Mouse (Mus musculus) hindbrain, embryonic 11.5 days (tissue): ENCODE measurements around the gene Srsf1. TPM values are rescaled to one million over a fixed set of nuclear protein-coding genes. Genes with fewer than 3 reads are reported as not detected.

Source experiments
- ATAC-seq: fragments of 200-750 bp; cut with Nextera tagmentation; 2 replicates; pipeline ENCODE4 v1.8.0; 2017; ENCODE audit warnings: mild to moderate bottlenecking, moderate TSS enrichment, moderate library complexity; ENCODE audit not compliant: low FRiP score
- DNase-seq: peaks from one replicate; pipeline ENCODE4 v3.0.0-alpha.2; 2015; ENCODE audit warnings: low spot score
- H3K27ac ChIP-seq: fragments of 300-500 bp; sonication (generic); 2 replicates; pipeline ENCODE4 v1.5.1; 2014; ENCODE audit warnings: mild to moderate bottlenecking, low read depth, low read length
- H3K27me3 ChIP-seq: fragments of 300-500 bp; sonication (generic); 2 replicates; pipeline ENCODE4 v1.6.1; 2014; ENCODE audit warnings: mild to moderate bottlenecking, low read length, moderate library complexity, mixed read lengths; ENCODE audit not compliant: control insufficient read depth, insufficient read depth
- H3K36me3 ChIP-seq: fragments of 300-500 bp; sonication (generic); 2 replicates; pipeline ENCODE4 v1.6.1; 2014; ENCODE audit warnings: mild to moderate bottlenecking, low read length, moderate library complexity, mixed read lengths; ENCODE audit not compliant: control insufficient read depth, insufficient read depth
- H3K4me1 ChIP-seq: fragments of 300-500 bp; sonication (generic); replicated peaks from 2 replicates; pipeline ENCODE4 v1.6.1; 2014; ENCODE audit warnings: low read length, mixed read lengths; ENCODE audit not compliant: control insufficient read depth, insufficient read depth
- H3K4me2 ChIP-seq: fragments of 300-500 bp; sonication (generic); replicated peaks from 2 replicates; pipeline ENCODE4 v1.6.1; 2014; ENCODE audit warnings: mild to moderate bottlenecking, low read depth, low read length
- H3K4me3 ChIP-seq: fragments of 300-500 bp; sonication (generic); 2 replicates; pipeline ENCODE4 v1.5.1; 2014; ENCODE audit warnings: low read depth, low read length
- H3K9ac ChIP-seq: fragments of 300-500 bp; sonication (generic); 2 replicates; pipeline ENCODE4 v1.6.1; 2014; ENCODE audit warnings: low read depth, low read length
- H3K9me3 ChIP-seq: fragments of 300-500 bp; sonication (generic); 2 replicates; pipeline ENCODE4 v1.6.1; 2016; ENCODE audit warnings: low read length; ENCODE audit not compliant: control insufficient read depth
- WGBS: fragments of 180-500 bp; shearing (Covaris S2); extraction: QIAGEN DNeasy Blood & Tissue Kit; methylation state at CpG from one replicate; pipeline ENCODE4 v1.1.7; 2014; 5-methylcytosine and 5-hydroxymethylcytosine counted together
- polyA plus RNA-seq: library from polyadenylated mRNA; unstranded; fragments of >200 nt; fragmentation: Nextera tagmentation; extraction: Ambion mirVana; gene quantifications from 2 replicates; pipeline ENCODE4 v1.2.1, GENCODE M21; 2014

The Srsf1 gene
- polyA plus RNA-seq, 1 experiment from 2014 or later = 493 TPM

- WGBS = 93% methylated on average over 11 of the region's 11 CpGs
- no peak for ATAC-seq
Observed at GRCm38 (mm10) chr11:88012621-88013244, 34.4 kb upstream of the Srsf1 start.

GRCm38 (mm10) chr11:88013632-88014031 is 33.5 kb upstream of the Srsf1 start:
- Histone ChIP-seq H3K36me3 (no peaks in the 10 kb centered on the region), H3K27me3 (no peaks in the 10 kb centered on the region), H3K4me2 (no peak overlapping the region), H3K27ac (no peak overlapping the region), H3K9ac (no peak overlapping the region), H3K9me3 (no peaks in the 10 kb centered on the region), H3K4me3 (no peak overlapping the region), H3K4me1 (no peaks in the 10 kb centered on the region)
- DNase-seq (no peak), ATAC-seq (no peak)
- WGBS = 94% methylated on average over 10 of the region's 10 CpGs

More at GRCm38 (mm10) chr11:88012621-88013244, 34.4 kb upstream of the Srsf1 start:
- no peak for DNase-seq
- H3K9me3 ChIP-seq = no peaks in the 10 kb centered on the region
- H3K36me3 ChIP-seq = no peaks in the 10 kb centered on the region
- no peak overlapping the region for H3K9ac ChIP-seq
- H3K4me3 ChIP-seq = no peak overlapping the region
- no peak overlapping the region for H3K4me2 ChIP-seq
- no peaks in the 10 kb centered on the region for H3K27me3 ChIP-seq
- no peak overlapping the region for H3K27ac ChIP-seq
- no peaks in the 10 kb centered on the region for H3K4me1 ChIP-seq

GRCm38 (mm10) chr11:88015161-88015560 is 32.0 kb upstream of the Srsf1 start:
- ATAC-seq = no peak
- WGBS = 93% methylated on average over 11 of the region's 11 CpGs
- H3K36me3 ChIP-seq = no peaks in the 10 kb centered on the region
- H3K27ac ChIP-seq = no peak overlapping the region
- no peaks in the 10 kb centered on the region for H3K9me3 ChIP-seq
- no peak for DNase-seq
- H3K4me1 ChIP-seq = no peaks in the 10 kb centered on the region
- no peak overlapping the region for H3K4me3 ChIP-seq
- H3K4me2 ChIP-seq = no peak overlapping the region
- H3K9ac ChIP-seq = no peak overlapping the region
- no peaks in the 10 kb centered on the region for H3K27me3 ChIP-seq

- whole genome bisulfite sequencing = 85% methylated on average over 6 of the region's 6 CpGs
- no peak for DNase-seq
- H3K4me2 ChIP-seq = no peak overlapping the region
Observed at GRCm38 (mm10) chr11:88015795-88016194, 31.4 kb upstream of the Srsf1 start.

GRCm38 (mm10) chr11:88023933-88024332 is 23.2 kb upstream of the Srsf1 start:
- H3K4me2 ChIP-seq = no peak overlapping the region
- no peak overlapping the region for H3K4me3 ChIP-seq
- no peaks in the 10 kb centered on the region for H3K36me3 ChIP-seq
- no peak overlapping the region for H3K27ac ChIP-seq
- ATAC-seq = no peak
- DNase-seq = no peak
- H3K9ac ChIP-seq = no peak overlapping the region
- 82% methylated on average over 2 of the region's 2 CpGs for WGBS
- no peaks in the 10 kb centered on the region for H3K9me3 ChIP-seq
- peaks cover 5% of the 10 kb centered on the region; the same call in 1 of the 2 replicates for H3K4me1 ChIP-seq
- H3K27me3 ChIP-seq = no peaks in the 10 kb centered on the region

More at GRCm38 (mm10) chr11:88015795-88016194, 31.4 kb upstream of the Srsf1 start:
- Histone ChIP-seq H3K4me3 (no peak overlapping the region), H3K4me1 (no peaks in the 10 kb centered on the region), H3K36me3 (no peaks in the 10 kb centered on the region), H3K9me3 (no peaks in the 10 kb centered on the region), H3K27me3 (no peaks in the 10 kb centered on the region), H3K27ac (no peak overlapping the region), H3K9ac (no peak overlapping the region)
- ATAC-seq = no peak

- Histone ChIP-seq H3K27me3 (no peaks in the 10 kb centered on the region), H3K4me3 (no peak overlapping the region), H3K36me3 (no peaks in the 10 kb centered on the region), H3K9ac (no peak overlapping the region), H3K4me1 (peaks cover 5% of the 10 kb centered on the region; the same call in 1 of the 2 replicates), H3K9me3 (no peaks in the 10 kb centered on the region), H3K27ac (no peak overlapping the region), H3K4me2 (no peak overlapping the region)
- ATAC-seq (no peak), DNase-seq (peak; percentile 35)
- WGBS = 49% methylated on average over 9 of the region's 9 CpGs
Observed at GRCm38 (mm10) chr11:88027391-88028035, 19.7 kb upstream of the Srsf1 start.

- WGBS = 11% methylated on average over 16 of the region's 16 CpGs
- Histone ChIP-seq H3K27me3 (no peaks in the 10 kb centered on the region), H3K4me2 (no peak overlapping the region), H3K4me3 (no peak overlapping the region), H3K9me3 (no peaks in the 10 kb centered on the region), H3K9ac (no peak overlapping the region), H3K4me1 (peaks cover 5% of the 10 kb centered on the region; the same call in 1 of the 2 replicates), H3K36me3 (no peaks in the 10 kb centered on the region), H3K27ac (no peak overlapping the region)
- ATAC-seq (no peak), DNase-seq (peak; percentile 25)
Observed at GRCm38 (mm10) chr11:88028193-88028684, 18.9 kb upstream of the Srsf1 start.

- H3K36me3 ChIP-seq = no peaks in the 10 kb centered on the region
- no peak overlapping the region for H3K4me2 ChIP-seq
- peaks cover 5% of the 10 kb centered on the region; the same call in 1 of the 2 replicates for H3K4me1 ChIP-seq
- no peak overlapping the region for H3K9ac ChIP-seq
- no peak overlapping the region for H3K4me3 ChIP-seq
- no peak for DNase-seq
- no peaks in the 10 kb centered on the region for H3K9me3 ChIP-seq
- H3K27ac ChIP-seq = no peak overlapping the region
- no peak for ATAC-seq
- 85% methylated on average over 7 of the region's 7 CpGs for WGBS
- H3K27me3 ChIP-seq = no peaks in the 10 kb centered on the region
Observed at GRCm38 (mm10) chr11:88030219-88030618, 17.0 kb upstream of the Srsf1 start.

GRCm38 (mm10) chr11:88030836-88031235 is 16.3 kb upstream of the Srsf1 start:
- WGBS = 88% methylated on average over 2 of the region's 2 CpGs
- no peak for DNase-seq
- no peak overlapping the region for H3K4me3 ChIP-seq
- no peaks in the 10 kb centered on the region for H3K9me3 ChIP-seq
- no peak overlapping the region for H3K9ac ChIP-seq
- H3K27ac ChIP-seq = no peak overlapping the region
- no peak overlapping the region for H3K4me2 ChIP-seq
- peaks cover 5% of the 10 kb centered on the region; the same call in 1 of the 2 replicates for H3K4me1 ChIP-seq
- H3K27me3 ChIP-seq = no peaks in the 10 kb centered on the region
- H3K36me3 ChIP-seq = no peaks in the 10 kb centered on the region
- no peak for ATAC-seq
